Mouse (Mus musculus) MEL (cell line): ENCODE measurements around the gene Hoxd8.

Experiments
- BHLHE40 ChIP-seq: IDR thresholded peaks from 2 replicates; pipeline ENCODE4 v1.6.1; 2012; ENCODE audit warnings: low read depth, mild to moderate bottlenecking, inconsistent platforms, low read length, improper control_type of control experiment, borderline replicate concordance
- CHD2 ChIP-seq: IDR thresholded peaks from 2 replicates; pipeline ENCODE4 v1.6.1; 2011; ENCODE audit warnings: low read length, improper control_type of control experiment
- CTCF ChIP-seq, 3 experiments: IDR thresholded peaks in 2 of 3; conservative IDR thresholded peaks in 1 of 3; 2 replicates each; pipeline ENCODE4 v1.5.1; 2011 to 2012; ENCODE audit warnings: low read length in 3 of 3, low read depth in 2 of 3, mild to moderate bottlenecking in 2 of 3, improper control_type of control experiment in 1 of 3, inconsistent platforms in 1 of 3, mixed read lengths in 1 of 3, moderate library complexity in 1 of 3; ENCODE audit not compliant: control insufficient read depth in 1 of 3, insufficient read depth in 1 of 3, poor library complexity in 1 of 3, severe bottlenecking in 1 of 3
- ELF1 ChIP-seq: IDR thresholded peaks from 2 replicates; pipeline ENCODE4 v1.6.1; 2014; ENCODE audit warnings: low read depth, mild to moderate bottlenecking, inconsistent platforms, low read length, improper control_type of control experiment, moderate library complexity
- EP300 ChIP-seq, 2 experiments: IDR thresholded peaks; 2 replicates each; pipeline ENCODE4 v1.6.1; 2011; ENCODE audit warnings: improper control_type of control experiment in 2 of 2, low read length in 2 of 2, low read depth in 1 of 2, mild to moderate bottlenecking in 1 of 2
- GABPA ChIP-seq: IDR thresholded peaks from 2 replicates; pipeline ENCODE4 v1.6.1; 2012; ENCODE audit warnings: low read depth, mild to moderate bottlenecking, inconsistent platforms, low read length, improper control_type of control experiment, moderate library complexity
- MAZ ChIP-seq: IDR thresholded peaks from 2 replicates; pipeline ENCODE4 v1.6.1; 2012; ENCODE audit warnings: low read depth, mild to moderate bottlenecking, inconsistent platforms, low read length, improper control_type of control experiment
- NELFE ChIP-seq: IDR thresholded peaks from 2 replicates; pipeline ENCODE4 v1.6.1; 2011; ENCODE audit warnings: low read depth, low read length, improper control_type of control experiment
- POLR2A ChIP-seq, 2 experiments: IDR thresholded peaks; 2 replicates each; pipeline ENCODE4 v1.6.1; 2011 to 2012; ENCODE audit warnings: low read length in 2 of 2, mild to moderate bottlenecking in 2 of 2, control low read depth in 1 of 2, improper control_type of control experiment in 1 of 2, low read depth in 1 of 2, moderate library complexity in 1 of 2; ENCODE audit not compliant: control insufficient read depth in 1 of 2, insufficient read depth in 1 of 2, poor library complexity in 1 of 2
- TAL1 ChIP-seq: IDR thresholded peaks from 2 replicates; pipeline ENCODE4 v1.6.1; 2012; ENCODE audit warnings: mild to moderate bottlenecking, inconsistent platforms, low read length, moderate library complexity, mixed read lengths
- USF1 ChIP-seq: IDR thresholded peaks from 2 replicates; pipeline ENCODE4 v1.6.1; 2014; ENCODE audit warnings: low read depth, mild to moderate bottlenecking, inconsistent platforms, low read length, improper control_type of control experiment, moderate library complexity
- USF2 ChIP-seq, 2 experiments: IDR thresholded peaks; 2 replicates each; pipeline ENCODE4 v1.6.1; 2011 to 2012; ENCODE audit warnings: improper control_type of control experiment in 2 of 2, low read length in 2 of 2, borderline replicate concordance in 1 of 2, inconsistent platforms in 1 of 2, low read depth in 1 of 2, mild to moderate bottlenecking in 1 of 2; ENCODE audit not compliant: insufficient read depth in 1 of 2
- ZMIZ1 ChIP-seq: IDR thresholded peaks from 2 replicates; pipeline ENCODE4 v1.6.1; 2012; ENCODE audit warnings: low read depth, mild to moderate bottlenecking, inconsistent platforms, low read length, improper control_type of control experiment, moderate library complexity
- ZNF384 ChIP-seq: IDR thresholded peaks from 2 replicates; pipeline ENCODE4 v1.6.1; 2012; ENCODE audit warnings: low read depth, mild to moderate bottlenecking, inconsistent platforms, low read length, improper control_type of control experiment

DNA sequence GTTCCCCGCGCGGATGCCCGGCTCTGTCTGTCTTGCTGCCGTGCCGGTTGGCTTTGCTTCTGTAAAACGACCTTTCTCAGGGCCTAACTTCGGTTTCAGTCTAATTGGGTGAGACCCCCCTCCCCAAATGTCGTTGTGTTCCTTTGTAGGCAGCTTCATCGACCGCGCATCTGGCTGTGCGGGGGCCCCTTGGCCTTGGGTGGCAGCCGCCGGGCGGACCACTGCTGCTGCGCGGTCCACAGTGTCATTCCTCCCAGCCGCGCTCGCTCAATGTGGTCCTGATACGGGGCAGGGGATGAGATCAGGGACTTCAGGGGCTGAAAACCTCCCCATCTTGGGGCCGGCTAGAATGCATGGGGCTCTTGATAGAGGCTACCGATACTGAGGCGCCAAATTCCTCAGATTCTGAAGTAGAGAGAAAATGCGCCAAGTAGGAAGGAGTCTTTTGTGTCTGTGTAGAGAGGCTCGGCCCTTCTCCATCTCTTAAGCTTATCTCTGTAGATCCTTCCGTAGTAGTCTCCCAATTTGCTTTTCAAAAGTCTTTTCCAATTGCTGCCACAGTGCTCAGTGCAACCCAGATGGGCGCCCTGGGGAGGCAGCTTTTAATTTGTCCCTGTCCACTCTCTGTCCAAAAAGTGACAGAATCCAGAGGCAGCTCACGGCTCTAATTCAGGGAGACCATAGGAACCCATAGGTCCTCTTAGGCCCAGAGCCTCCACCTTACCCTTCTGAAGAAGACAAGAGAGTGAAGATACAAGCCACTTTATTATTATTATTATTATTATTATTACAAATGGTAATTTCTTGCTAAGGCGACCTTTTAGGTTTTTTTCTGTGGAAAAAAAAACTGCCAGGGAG lies 16.5 kb upstream of the Hoxd8 start:
- TF ChIP-seq POLR2A (IDR thresholded peaks at IDR 0.05; ENCODE audit: control insufficient read depth in 1 of 2, insufficient read depth in 1 of 2, low read depth in 1 of 2, low read length in 2 of 2, poor library complexity in 1 of 2): no peak
- no peak for TF ChIP-seq CTCF (IDR thresholded peaks at IDR 0.05 in 2 of 3, conservative IDR thresholded peaks at IDR 0.05 in 1 of 3; ENCODE audit: control insufficient read depth in 1 of 3, insufficient read depth in 1 of 3, low read depth in 2 of 3, low read length in 3 of 3, poor library complexity in 1 of 3, severe bottlenecking in 1 of 3)
- no peak for TF ChIP-seq ZMIZ1
- TF ChIP-seq NELFE: no peak
- TF ChIP-seq BHLHE40: no peak
- no peak for TF ChIP-seq TAL1
- no peak for TF ChIP-seq USF1
- TF ChIP-seq ZNF384: no peak
- no peak for TF ChIP-seq MAZ
- no peak for TF ChIP-seq GABPA
- no peak for TF ChIP-seq USF2 (IDR thresholded peaks at IDR 0.05; ENCODE audit: borderline replicate concordance in 1 of 2, insufficient read depth in 1 of 2, low read depth in 1 of 2, low read length in 2 of 2)
- TF ChIP-seq ELF1: no peak
- TF ChIP-seq CHD2: no peak
- no peak for TF ChIP-seq EP300 (IDR thresholded peaks at IDR 0.05; ENCODE audit: low read depth in 1 of 2, low read length in 2 of 2)
